Mouse (Mus musculus) G1E (cell line): ENCODE results near the gene Cdhr4. TPM values are rescaled to one million over a fixed set of nuclear protein-coding genes. Genes with fewer than 3 reads are reported as not detected.

ENCODE experiments used
- ATAC-seq: 2 replicates; pipeline ENCODE4 v1.8.0; 2016; ENCODE audit warnings: mild to moderate bottlenecking; ENCODE audit not compliant: insufficient number of reproducible peaks, poor library complexity, low FRiP score, severe bottlenecking; ENCODE audit errors: extremely low read depth
- DNase-seq: peaks from one replicate; pipeline ENCODE4 v3.0.0; 2012; ENCODE audit warnings: low spot score
- H3K27me3 ChIP-seq: 2 replicates; pipeline ENCODE4 v1.6.1; 2012; ENCODE audit warnings: mild to moderate bottlenecking, low read length, inconsistent platforms; ENCODE audit not compliant: insufficient read depth
- H3K36me3 ChIP-seq: replicated peaks from 2 replicates; pipeline ENCODE3; 2012; ENCODE audit warnings: mild to moderate bottlenecking, inconsistent platforms
- H3K4me1 ChIP-seq: 2 replicates; pipeline ENCODE4 v1.6.1; 2012; ENCODE audit warnings: low read depth, low read length, inconsistent platforms, mixed read lengths; ENCODE audit not compliant: insufficient read depth
- H3K4me3 ChIP-seq: 2 replicates; pipeline ENCODE4 v1.5.1; 2012; ENCODE audit warnings: low read depth, mild to moderate bottlenecking, inconsistent platforms, low read length, moderate library complexity, mixed read lengths
- H3K9me3 ChIP-seq: replicated peaks from 2 replicates; pipeline ENCODE4 v1.6.1; 2012; ENCODE audit warnings: inconsistent platforms
- CTCF ChIP-seq: IDR thresholded peaks from 2 replicates; pipeline ENCODE4 v1.5.1; 2012; ENCODE audit warnings: low read depth, low read length, inconsistent platforms, mixed read lengths
- GATA1 ChIP-seq: IDR thresholded peaks from 2 replicates; pipeline ENCODE4 v1.6.1; 2012; ENCODE audit warnings: borderline replicate concordance, low read length, inconsistent platforms, mixed read lengths
- GATA2 ChIP-seq: IDR thresholded peaks from 2 replicates; pipeline ENCODE4 v1.6.1; 2012; ENCODE audit warnings: low read depth, low read length, inconsistent platforms, borderline replicate concordance
- POLR2AphosphoS5 ChIP-seq: IDR thresholded peaks from 2 replicates; pipeline ENCODE4 v1.6.1; 2012; ENCODE audit warnings: low read depth, low read length, inconsistent platforms; ENCODE audit not compliant: insufficient replicate concordance
- TAL1 ChIP-seq: conservative IDR thresholded peaks from 2 replicates; pipeline ENCODE4 v1.6.1; 2012; ENCODE audit warnings: low read depth, low read length, inconsistent platforms, mixed read lengths
- polyA plus RNA-seq: library from polyadenylated mRNA; stranded (reverse); fragments of >175 nt; gene quantifications from 2 replicates; pipeline ENCODE4 v1.2.3, GENCODE M21; 2012
- total RNA-seq, 2 experiments: library from RNA; stranded (forward) in 1 of 2; stranded (reverse) in 1 of 2; fragments of 200-1000 nt in 1 of 2; fragments of >200 nt in 1 of 2; fragmentation: Nextera tagmentation in 1 of 2; gene quantifications; 2 replicates each; pipeline ENCODE4 v1.2.3; 2014 to 2017

The Cdhr4 gene
- total and polyA plus RNA-seq, 3 experiments, result 0.57 to 8.4 (median 4.0) TPM

GRCm38 (mm10) chr9:107982681-107983346 lies 9.5 kb upstream of the Cdhr4 start, which contains the start of gene Gm20661:
TSS of gene Gm20661 (plus strand) at chr9:107983058.
- Histone ChIP-seq H3K4me3 (peak within 1 kb of the TSS; percentile 83), H3K4me1 (peaks cover 91% of the 10 kb centered on the region), H3K27me3 (no peaks in the 10 kb centered on the region), H3K36me3 (peaks cover 72% of the 10 kb centered on the region), H3K9me3 (no peaks in the 10 kb centered on the region)
- ATAC-seq (peak; percentile 69), DNase-seq (peak; percentile 84)
- TF ChIP-seq TAL1 (peak; percentile 90), GATA1 (no peak), GATA2 (no peak), POLR2AphosphoS5 (no peak), CTCF (no peak)

- 0 out of 2 replicates have a peak, but pooled peaks have one; percentile 8 for TF ChIP-seq POLR2AphosphoS5
- no peak for TF ChIP-seq GATA1
- Histone ChIP-seq H3K36me3 (peaks cover 66% of the 10 kb centered on the region), H3K4me3 (peak overlapping the region; percentile 83), H3K9me3 (no peaks in the 10 kb centered on the region), H3K27me3 (no peaks in the 10 kb centered on the region), H3K4me1 (peaks cover 87% of the 10 kb centered on the region)
- ATAC-seq (peak; percentile 46), DNase-seq (peak; percentile 62)
These were observed 8.8 kb upstream of the Cdhr4 start for GRCm38 (mm10) chr9:107983421-107983890.

- Histone ChIP-seq H3K36me3 (peaks cover 59% of the 10 kb centered on the region), H3K9me3 (no peaks in the 10 kb centered on the region), H3K27me3 (no peaks in the 10 kb centered on the region), H3K4me1 (peaks cover 81% of the 10 kb centered on the region), H3K4me3 (peak overlapping the region; percentile 83)
- DNase-seq, result no peak
- ATAC-seq, result no peak
- TF ChIP-seq GATA2 (no peak), GATA1 (no peak), TAL1 (no peak), CTCF (no peak), POLR2AphosphoS5 (no peak; the same call in 1 of the 2 replicates)
These were observed 8.1 kb upstream of the Cdhr4 start for GRCm38 (mm10) chr9:107984052-107984753.

- Histone ChIP-seq H3K36me3 (peaks cover 54% of the 10 kb centered on the region), H3K9me3 (no peaks in the 10 kb centered on the region), H3K4me3 (peak overlapping the region; percentile 83), H3K4me1 (peaks cover 79% of the 10 kb centered on the region), H3K27me3 (no peaks in the 10 kb centered on the region)
- TF ChIP-seq TAL1 (no peak), CTCF (no peak), GATA2 (no peak), GATA1 (no peak), POLR2AphosphoS5 (no peak)
- ATAC-seq (no peak), DNase-seq (no peak)
These were observed 7.6 kb upstream of the Cdhr4 start for GRCm38 (mm10) chr9:107984754-107985055.

GRCm38 (mm10) chr9:107985131-107986119 lies 6.9 kb upstream of the Cdhr4 start, which contains the start of gene Inka1:
TSS of gene Inka1 (minus strand) at chr9:107985879.
- Histone ChIP-seq H3K27me3 (no peaks in the 10 kb centered on the region), H3K4me1 (peaks cover 79% of the 10 kb centered on the region), H3K36me3 (peaks cover 46% of the 10 kb centered on the region), H3K4me3 (peak within 1 kb of the TSS; percentile 83), H3K9me3 (no peaks in the 10 kb centered on the region)
- ATAC-seq, result peak; percentile 22
- TF ChIP-seq GATA2, result no peak
- no peak for TF ChIP-seq CTCF
- TF ChIP-seq GATA1, result no peak
- no peak for TF ChIP-seq POLR2AphosphoS5
- no peak for TF ChIP-seq TAL1
- peak; percentile 68 for DNase-seq
